Mouse (Mus musculus) brain, embryonic 18.5 days (tissue): ENCODE data around the gene Tfdp1.

Experiments used
- DNase-seq: peaks from one replicate; pipeline ENCODE4 v3.0.0-alpha.2; 2012; ENCODE audit warnings: low read depth, low spot score

The Tfdp1 gene

GRCm38 (mm10) chr8:13352601-13353000, 14.1 kb downstream of the Tfdp1 start:
- no peak for DNase-seq

GRCm38 (mm10) chr8:13353155-13353833, 14.7 kb downstream of the Tfdp1 start:
- no peak for DNase-seq

- no peak for DNase-seq
These were observed 15.3 kb downstream of the Tfdp1 start for GRCm38 (mm10) chr8:13353883-13354282.

GRCm38 (mm10) chr8:13356221-13356620, 17.7 kb downstream of the Tfdp1 start:
- DNase-seq = no peak

DNA sequence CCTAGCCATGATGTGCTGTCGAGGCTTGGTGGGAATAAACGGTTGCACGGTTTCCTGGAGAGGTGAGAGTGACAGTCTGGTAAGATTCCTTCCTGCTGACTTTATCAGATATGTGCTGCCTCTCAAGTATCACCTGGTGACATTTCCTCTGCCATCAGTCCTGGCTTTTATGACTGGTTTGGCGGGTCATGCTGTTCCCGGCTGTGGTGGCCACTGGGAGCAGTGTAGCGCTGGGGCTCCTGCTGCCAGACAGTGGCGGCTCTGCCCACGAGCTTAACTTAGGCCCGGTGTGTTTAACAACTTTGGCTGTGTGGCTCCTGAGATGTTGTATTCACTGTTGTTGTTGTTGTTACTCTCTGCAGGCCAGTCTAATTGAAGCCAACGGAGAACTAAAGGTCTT, 18.1 kb downstream of the Tfdp1 start:
- no peak for DNase-seq

GRCm38 (mm10) chr8:13360213-13360612, 21.7 kb downstream of the Tfdp1 start:
- DNase-seq = no peak

GRCm38 (mm10) chr8:13361865-13362264, 23.3 kb downstream of the Tfdp1 start:
- no peak for DNase-seq

- no peak for DNase-seq
These were observed 34.7 kb downstream of the Tfdp1 start for GRCm38 (mm10) chr8:13373151-13373662.

DNA sequence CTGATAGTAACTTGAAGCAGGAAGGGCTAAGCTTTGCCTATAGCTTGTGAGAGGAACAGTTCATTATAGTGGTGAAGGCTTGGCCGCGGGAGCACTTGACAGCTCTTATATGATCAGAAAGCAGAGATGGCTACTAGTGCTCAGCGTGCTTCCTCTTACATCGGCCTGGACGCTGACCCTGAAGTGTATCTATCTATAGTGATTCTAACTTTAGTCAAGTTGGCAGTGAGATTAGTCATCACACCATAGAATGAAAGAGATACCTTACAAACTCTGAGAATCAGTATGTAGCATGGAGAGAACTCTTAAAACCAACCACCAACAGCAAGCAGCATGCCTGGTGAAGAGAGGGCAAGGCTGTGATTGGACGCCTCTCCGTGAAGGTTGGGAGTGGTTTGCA, 43.1 kb downstream of the Tfdp1 start:
- no peak for DNase-seq

DNA sequence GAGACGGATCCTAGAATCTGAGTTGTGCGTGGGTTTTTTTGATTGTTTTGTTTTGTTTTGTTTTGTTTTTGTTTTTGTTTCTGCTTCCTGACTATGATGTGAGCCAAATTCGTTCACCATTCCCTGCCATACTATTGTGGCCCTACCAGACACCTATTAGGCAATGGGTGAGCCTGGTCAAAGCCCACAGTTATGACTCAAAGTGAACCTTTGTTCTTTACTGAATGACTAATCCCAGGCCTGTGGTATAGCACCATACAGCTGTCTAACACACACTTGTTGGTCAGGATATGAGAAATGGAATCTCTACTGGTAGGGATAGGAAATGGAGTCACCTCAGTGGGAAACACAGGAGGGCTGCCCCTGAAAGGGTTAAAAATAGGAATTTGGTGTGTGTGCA, 44.0 kb downstream of the Tfdp1 start:
- no peak for DNase-seq

- DNase-seq = no peak
These were observed 44.4 kb downstream of the Tfdp1 start for GRCm38 (mm10) chr8:13382999-13383398.

GRCm38 (mm10) chr8:13386366-13386765, 47.8 kb downstream of the Tfdp1 start:
- no peak for DNase-seq

GRCm38 (mm10) chr8:13387728-13388127, 49.2 kb downstream of the Tfdp1 start:
- DNase-seq = no peak

GRCm38 (mm10) chr8:13388744-13389143, 50.2 kb downstream of the Tfdp1 start:
- DNase-seq = no peak

DNA sequence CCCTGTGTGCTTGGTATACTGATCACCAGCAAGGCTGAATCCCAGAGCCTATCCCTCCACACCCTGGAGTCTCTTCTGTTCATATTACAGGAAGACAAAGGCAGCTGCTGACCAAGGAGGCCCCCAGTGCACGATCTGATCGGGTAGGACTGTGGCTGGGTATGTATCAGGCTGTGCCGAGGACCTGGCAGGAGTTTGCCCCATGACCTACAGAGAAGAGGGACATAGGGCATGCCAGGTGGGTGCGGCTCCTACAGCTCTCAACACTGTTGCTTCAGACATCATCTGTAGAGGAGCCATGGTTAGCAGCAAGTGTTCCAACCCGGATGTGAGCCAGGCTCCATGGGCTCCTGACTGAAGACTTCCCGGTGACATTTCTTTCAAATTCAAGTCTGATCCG, 55.3 kb downstream of the Tfdp1 start:
- DNase-seq = no peak

GRCm38 (mm10) chr8:13396725-13397124, 58.2 kb downstream of the Tfdp1 start, which contains the start of gene Atp4b:
Gene Atp4b (minus strand): TSS chr8:13396825.
- DNase-seq = no peak

GRCm38 (mm10) chr8:13403517-13403916, 65.0 kb downstream of the Tfdp1 start:
- no peak for DNase-seq

DNA sequence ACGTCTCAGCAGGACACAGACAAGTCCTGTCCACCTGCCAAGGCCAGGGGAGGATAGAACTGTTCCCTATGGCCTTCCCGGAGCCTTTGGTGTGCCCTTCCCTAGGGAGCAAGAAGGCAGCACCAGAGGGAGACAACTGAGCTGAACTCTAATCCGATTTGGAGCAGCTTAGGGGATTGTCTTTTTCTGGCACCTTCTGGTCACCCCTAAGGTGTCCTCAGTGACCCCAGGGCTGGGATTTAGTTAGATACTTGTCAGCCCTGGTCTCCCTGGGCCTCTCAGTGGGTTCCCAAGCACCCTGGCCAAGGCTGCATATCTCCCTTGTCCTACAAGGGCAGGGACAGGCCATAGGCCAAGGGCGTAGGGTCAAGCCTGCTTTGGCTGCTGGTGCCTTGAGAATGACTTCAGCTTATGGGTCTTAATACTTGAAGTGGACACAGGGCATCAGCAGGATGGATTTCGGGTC, 66.1 kb downstream of the Tfdp1 start, which contains the start of gene Grk1:
TSS of gene Grk1 (plus strand) at position 416 of the 466 bp plus-strand sequence.
- no peak for DNase-seq

DNA sequence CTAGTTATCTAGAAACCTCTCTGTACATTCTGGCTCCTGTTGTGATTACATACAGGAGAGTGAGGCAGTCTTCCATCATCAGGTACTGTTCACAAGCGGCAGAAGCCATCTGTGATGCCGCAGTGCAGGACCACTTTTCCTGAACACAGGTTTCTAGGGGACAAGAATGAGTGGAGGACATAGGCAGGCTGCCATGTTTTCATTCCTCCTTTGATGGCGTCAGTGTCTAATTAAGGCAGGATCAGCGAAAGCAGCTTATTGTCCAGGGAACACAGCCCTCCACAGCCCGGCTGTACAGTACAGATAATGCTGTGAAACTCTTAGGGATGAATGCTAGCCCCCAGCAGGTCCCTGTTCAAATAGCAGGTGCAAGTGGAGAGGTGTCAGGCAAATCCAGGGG, 67.5 kb downstream of the Tfdp1 start:
- no peak for DNase-seq

DNA sequence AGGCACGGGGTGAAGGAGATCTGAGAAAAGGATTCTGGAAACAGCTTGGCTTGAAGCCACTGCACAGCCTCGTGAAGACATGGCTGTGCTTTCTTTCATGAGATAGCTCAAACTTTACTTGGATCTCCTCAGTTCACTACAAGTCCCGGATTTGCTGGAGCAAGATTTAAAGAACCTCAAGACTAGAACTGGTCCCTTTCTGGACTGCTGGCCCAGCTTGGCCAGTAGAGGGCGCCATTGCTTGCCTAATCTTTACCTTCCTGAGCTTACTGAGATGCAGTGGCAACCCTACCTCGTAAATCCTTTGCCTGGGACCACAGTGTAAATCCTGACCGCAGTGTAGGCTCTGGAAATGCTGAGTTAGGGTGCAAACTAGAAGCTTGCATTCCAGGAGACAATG, 73.0 kb downstream of the Tfdp1 start:
- no peak for DNase-seq

DNA sequence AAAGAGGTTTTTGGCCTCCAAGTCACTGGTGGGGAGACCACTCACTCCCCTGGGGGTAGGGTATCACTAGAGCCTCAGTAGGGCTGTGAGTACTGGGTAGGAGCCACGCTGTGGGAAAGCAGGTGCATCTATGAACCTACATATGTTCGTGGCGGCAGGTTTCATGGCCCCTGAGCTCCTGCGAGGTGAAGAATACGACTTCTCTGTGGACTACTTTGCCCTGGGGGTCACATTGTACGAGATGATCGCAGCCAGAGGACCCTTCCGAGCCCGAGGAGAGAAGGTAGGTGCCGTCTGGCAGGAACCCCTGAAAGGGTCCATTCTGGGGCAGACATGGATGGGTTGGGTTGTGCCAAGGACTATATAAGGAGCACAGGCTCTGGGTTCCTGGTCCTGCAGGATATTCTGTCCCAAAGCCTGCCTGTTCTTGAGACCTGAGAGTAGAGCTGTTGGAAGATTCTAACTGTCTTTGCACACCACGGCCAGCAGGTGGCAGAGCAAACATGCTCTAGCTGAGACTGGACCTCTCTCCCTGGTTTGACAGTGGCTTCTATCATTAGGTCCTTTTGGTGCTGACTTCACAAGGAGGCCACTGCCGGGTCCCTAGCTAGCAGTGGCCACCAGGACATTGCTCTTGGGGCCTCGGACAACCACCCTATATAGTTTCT, 74.5 kb downstream of the Tfdp1 start:
- DNase-seq = no peak

DNA sequence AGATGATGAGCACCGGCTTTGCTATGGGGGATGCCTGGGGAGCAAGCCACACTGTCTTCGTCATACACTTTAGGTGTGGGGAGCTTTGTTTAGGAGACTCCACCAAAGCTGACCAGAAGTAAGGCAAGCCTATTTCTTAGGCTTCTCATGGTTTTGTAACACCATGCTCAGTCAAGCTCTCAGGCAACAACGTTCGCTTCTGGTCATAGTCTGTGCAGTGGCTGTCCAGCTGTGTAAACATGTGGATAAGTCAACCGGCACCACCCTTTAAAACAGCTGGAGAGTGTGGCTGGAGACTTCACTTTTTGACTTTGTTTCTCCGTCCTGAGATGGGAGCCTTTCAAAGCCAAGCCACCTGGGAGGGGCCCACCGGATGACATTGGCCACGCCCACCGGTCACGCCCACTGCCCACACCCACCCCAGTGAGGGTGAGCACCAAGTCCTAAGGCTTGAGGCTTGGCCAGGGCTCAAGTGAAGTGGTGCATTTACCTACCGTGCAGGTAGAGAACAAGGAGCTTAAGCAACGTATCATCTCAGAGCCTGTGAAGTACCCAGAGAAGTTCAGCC, 75.4 kb downstream of the Tfdp1 start:
- no peak for DNase-seq

- DNase-seq = no peak
These were observed 77.3 kb downstream of the Tfdp1 start for GRCm38 (mm10) chr8:13415879-13416278.
